Mouse (Mus musculus) urinary bladder, postnatal 4 days (tissue): ENCODE data around the gene Tmem53.

Experiments
- DNase-seq, 2 experiments: peaks; one replicate each; pipeline ENCODE4 v3.0.0; 2021 to 2022; ENCODE audit warnings: low spot score in 2 of 2

Tmem53 gene

GRCm38 (mm10) chr4:117281090-117281845, 29.5 kb downstream of the Tmem53 start:
- no peak for DNase-seq

- no peak for DNase-seq
These were observed 31.8 kb downstream of the Tmem53 start for GRCm38 (mm10) chr4:117283271-117284191.

- no peak for DNase-seq
These were observed 32.6 kb downstream of the Tmem53 start for GRCm38 (mm10) chr4:117284363-117284762.

GRCm38 (mm10) chr4:117288277-117288926, 36.7 kb downstream of the Tmem53 start:
- DNase-seq, result no peak

- peak; percentile 76 to 82 for DNase-seq
These were observed 37.4 kb downstream of the Tmem53 start for GRCm38 (mm10) chr4:117288927-117289801.

- DNase-seq, result no peak
These were observed 39.9 kb downstream of the Tmem53 start for GRCm38 (mm10) chr4:117291696-117292095.

- no peak for DNase-seq
These were observed 45.3 kb downstream of the Tmem53 start for GRCm38 (mm10) chr4:117296849-117297593.

- DNase-seq, result no peak
These were observed 46.1 kb downstream of the Tmem53 start for GRCm38 (mm10) chr4:117297819-117298218.

- no peak for DNase-seq
These were observed 48.2 kb downstream of the Tmem53 start for GRCm38 (mm10) chr4:117299921-117300320.

GRCm38 (mm10) chr4:117302027-117302806, 50.5 kb downstream of the Tmem53 start:
- DNase-seq, result no peak

- no peak for DNase-seq
These were observed 52.0 kb downstream of the Tmem53 start for GRCm38 (mm10) chr4:117303581-117304238.

- no peak for DNase-seq
These were observed 52.7 kb downstream of the Tmem53 start for GRCm38 (mm10) chr4:117304239-117305025.

GRCm38 (mm10) chr4:117305461-117305860, 53.7 kb downstream of the Tmem53 start:
- no peak for DNase-seq

GRCm38 (mm10) chr4:117307270-117307669, 55.5 kb downstream of the Tmem53 start:
- no peak for DNase-seq

- DNase-seq, result no peak
These were observed 57.7 kb downstream of the Tmem53 start for GRCm38 (mm10) chr4:117309427-117309826.

- no peak for DNase-seq
These were observed 60.1 kb downstream of the Tmem53 start for GRCm38 (mm10) chr4:117311891-117312290.

- no peak for DNase-seq
These were observed 60.8 kb downstream of the Tmem53 start for GRCm38 (mm10) chr4:117312416-117313084.

GRCm38 (mm10) chr4:117313085-117313424, 61.3 kb downstream of the Tmem53 start:
- no peak for DNase-seq
